26 mouse cellular contexts compared by ENCODE assay signal in genomic region chr2:17525739-17526526, GRCm38 (mm10).
DNase-seq lines count a peak whose midpoint lies in the region; ATAC-seq and TF ChIP-seq lines count a peak whose summit lies in the region.
"Had no signal": no experiment of that assay in that cellular context is flagged by ENCODE, and none has a peak within 500 bp of the region (broad histone marks: within the 10 kb centered on the region; RNA-seq: fewer than 3 reads in every experiment).

No protein-coding gene starts in this region.

- TF ChIP-seq CTCF in hindbrain, postnatal 0 days (IDR thresholded peaks at IDR 0.05; ENCODE audit: low read depth) = no peak

- no peak for DNase-seq in hindbrain, postnatal 0 days (ENCODE audit: low spot score)
- DNase-seq in kidney, postnatal 36 days = no peak
- DNase-seq in limb, embryonic 10.5 days (ENCODE audit: low spot score) = no peak
- no peak for DNase-seq in right cerebral cortex, postnatal 10 days (ENCODE audit: low spot score in 2 of 2)
- DNase-seq: adrenal gland, adult 8-10 months; cerebellum, adult 8-10 months; cerebellum, postnatal 36 days; gastrocnemius, adult 2 months; gastrocnemius, postnatal 36 days; heart, adult 2 months; heart, postnatal 14 days; kidney, adult 9 months; layer of hippocampus, adult 9-11 months; lung, embryonic 14.5 days; lung, postnatal 14 days; spleen, adult 18-20 months; thymus, postnatal 14 days had no signal

- H3K9ac ChIP-seq in hindbrain, embryonic 12.5 days = no peak overlapping the region
- no peak overlapping the region for H3K9ac ChIP-seq in hindbrain, postnatal 0 days (replicated peaks; ENCODE audit: low read length)
- H3K9ac ChIP-seq in kidney, embryonic 16.5 days (replicated peaks; ENCODE audit: low read length) = no peak overlapping the region
- H3K9ac ChIP-seq in neural tube, embryonic 14.5 days (replicated peaks; ENCODE audit: low read depth, low read length) = no peak overlapping the region
- H3K9ac ChIP-seq: embryonic facial prominence, embryonic 12.5 days; forebrain, embryonic 15.5 days; limb, embryonic 12.5 days; liver, embryonic 15.5 days; lung, embryonic 14.5 days; midbrain, embryonic 15.5 days had no signal

- no peak overlapping the region for H3K4me2 ChIP-seq in hindbrain, embryonic 12.5 days (replicated peaks)
- H3K4me2 ChIP-seq in hindbrain, postnatal 0 days (ENCODE audit: low read depth, low read length) = no peak overlapping the region
- H3K4me2 ChIP-seq in kidney, embryonic 16.5 days (replicated peaks; ENCODE audit: low read depth, low read length) = no peak overlapping the region
- H3K4me2 ChIP-seq in neural tube, embryonic 14.5 days (ENCODE audit: low read depth, low read length) = no peak overlapping the region
- H3K4me2 ChIP-seq: embryonic facial prominence, embryonic 12.5 days; forebrain, embryonic 15.5 days; limb, embryonic 12.5 days; liver, embryonic 15.5 days; lung, embryonic 14.5 days; midbrain, embryonic 15.5 days had no signal

- no peak overlapping the region for H3K4me3 ChIP-seq in hindbrain, embryonic 12.5 days
- H3K4me3 ChIP-seq in hindbrain, postnatal 0 days (ENCODE audit: low read length) = no peak overlapping the region
- no peak overlapping the region for H3K4me3 ChIP-seq in kidney, embryonic 16.5 days (ENCODE audit: low read length)
- no peak overlapping the region for H3K4me3 ChIP-seq in limb, embryonic 10.5 days
- no peak overlapping the region for H3K4me3 ChIP-seq in neural tube, embryonic 14.5 days (ENCODE audit: low read depth, low read length)
- H3K4me3 ChIP-seq: embryonic facial prominence, embryonic 12.5 days; forebrain, embryonic 15.5 days; gastrocnemius, adult 2 months; heart, adult 2 months; limb, embryonic 12.5 days; liver, embryonic 15.5 days; midbrain, embryonic 15.5 days had no signal

- no peak overlapping the region for H3K27ac ChIP-seq in hindbrain, embryonic 12.5 days
- H3K27ac ChIP-seq in hindbrain, postnatal 0 days = no peak overlapping the region
- H3K27ac ChIP-seq in kidney, embryonic 16.5 days (ENCODE audit: low read length) = no peak overlapping the region
- H3K27ac ChIP-seq in limb, embryonic 10.5 days = peak overlapping the region; percentile 30; the same call in 1 of the 2 replicates
- no peak overlapping the region for H3K27ac ChIP-seq in neural tube, embryonic 14.5 days (ENCODE audit: low read depth, low read length)
- H3K27ac ChIP-seq: embryonic facial prominence, embryonic 12.5 days; forebrain, embryonic 15.5 days; gastrocnemius, adult 2 months; heart, adult 2 months; limb, embryonic 12.5 days; liver, embryonic 15.5 days; midbrain, embryonic 15.5 days had no signal

- peak; percentile 8; the same call in 1 of the 2 replicates for ATAC-seq in hindbrain, embryonic 12.5 days (ENCODE audit: low FRiP score)
- no peak for ATAC-seq in hindbrain, postnatal 0 days
- peak; percentile 59 for ATAC-seq in kidney, embryonic 16.5 days (ENCODE audit: low FRiP score, low TSS enrichment)
- ATAC-seq in neural tube, embryonic 14.5 days (ENCODE audit: low read depth) = peak; percentile 66; the same call in 1 of the 2 replicates
- ATAC-seq: intestine, postnatal 0 days had no signal

- H3K36me3 ChIP-seq in hindbrain, embryonic 12.5 days = no peaks in the 10 kb centered on the region
- no peaks in the 10 kb centered on the region for H3K36me3 ChIP-seq in hindbrain, postnatal 0 days (ENCODE audit: insufficient read depth, low read length)
- no peaks in the 10 kb centered on the region for H3K36me3 ChIP-seq in kidney, embryonic 16.5 days (ENCODE audit: insufficient read depth, low read length)
- H3K36me3 ChIP-seq in limb, embryonic 10.5 days = no peaks in the 10 kb centered on the region
- H3K36me3 ChIP-seq in neural tube, embryonic 14.5 days (ENCODE audit: control insufficient read depth, insufficient read depth, low read length) = no peaks in the 10 kb centered on the region
- H3K36me3 ChIP-seq: embryonic facial prominence, embryonic 12.5 days; forebrain, embryonic 15.5 days; limb, embryonic 12.5 days; liver, embryonic 15.5 days; midbrain, embryonic 15.5 days had no signal

- peaks cover 11% of the 10 kb centered on the region; the same call in 1 of the 2 replicates for H3K4me1 ChIP-seq in hindbrain, embryonic 12.5 days
- H3K4me1 ChIP-seq in hindbrain, postnatal 0 days (ENCODE audit: insufficient read depth, low read length) = no peaks in the 10 kb centered on the region
- H3K4me1 ChIP-seq in kidney, embryonic 16.5 days (ENCODE audit: insufficient read depth, low read length) = peaks cover 16% of the 10 kb centered on the region; the same call in 1 of the 2 replicates
- H3K4me1 ChIP-seq in limb, embryonic 10.5 days = peaks cover 31% of the 10 kb centered on the region
- 0 out of 2 replicates have a peak, but pooled peaks cover 10% of the 10 kb centered on the region for H3K4me1 ChIP-seq in neural tube, embryonic 14.5 days (ENCODE audit: control insufficient read depth, insufficient read depth, low read length)
- H3K4me1 ChIP-seq: liver, embryonic 15.5 days had no signal

- no peaks in the 10 kb centered on the region for H3K27me3 ChIP-seq in hindbrain, embryonic 12.5 days
- H3K27me3 ChIP-seq in hindbrain, postnatal 0 days (ENCODE audit: insufficient read depth, low read length) = no peaks in the 10 kb centered on the region
- H3K27me3 ChIP-seq in kidney, embryonic 16.5 days (ENCODE audit: insufficient read depth, low read length) = no peaks in the 10 kb centered on the region
- no peaks in the 10 kb centered on the region for H3K27me3 ChIP-seq in limb, embryonic 10.5 days (ENCODE audit: low read depth, poor library complexity, severe bottlenecking)
- no peaks in the 10 kb centered on the region for H3K27me3 ChIP-seq in neural tube, embryonic 14.5 days (ENCODE audit: control insufficient read depth, insufficient read depth, low read length)
- H3K27me3 ChIP-seq: forebrain, embryonic 15.5 days; limb, embryonic 12.5 days; liver, embryonic 15.5 days had no signal

- H3K9me3 ChIP-seq in hindbrain, embryonic 12.5 days (replicated peaks) = no peaks in the 10 kb centered on the region
- H3K9me3 ChIP-seq in hindbrain, postnatal 0 days (ENCODE audit: low read length) = no peaks in the 10 kb centered on the region
- H3K9me3 ChIP-seq in kidney, embryonic 16.5 days (ENCODE audit: low read length) = no peaks in the 10 kb centered on the region
- no peaks in the 10 kb centered on the region for H3K9me3 ChIP-seq in limb, embryonic 10.5 days (replicated peaks)
- H3K9me3 ChIP-seq in neural tube, embryonic 14.5 days (ENCODE audit: control insufficient read depth, low read length) = no peaks in the 10 kb centered on the region
- H3K9me3 ChIP-seq: embryonic facial prominence, embryonic 12.5 days; forebrain, embryonic 15.5 days; limb, embryonic 12.5 days; liver, embryonic 15.5 days; midbrain, embryonic 15.5 days had no signal

- 80% methylated on average over 5 of the region's 5 CpGs for WGBS in hindbrain, embryonic 12.5 days
- 76% methylated on average over 5 of the region's 5 CpGs for WGBS in hindbrain, postnatal 0 days
- 61% methylated on average over 5 of the region's 5 CpGs for WGBS in kidney, embryonic 16.5 days
- 76% methylated on average over 5 of the region's 5 CpGs for WGBS in limb, embryonic 10.5 days
- WGBS in neural tube, embryonic 14.5 days = 67% methylated on average over 5 of the region's 5 CpGs
